Mouse (Mus musculus) hindbrain, embryonic 14.5 days (tissue): ENCODE data around the gene Ksr1. TPM values are rescaled to one million over a fixed set of nuclear protein-coding genes. Genes with fewer than 3 reads are reported as not detected.
A peak's percentile ranks its signal among the peaks of the same experiment; 100 is the strongest.

ENCODE experiments used
- ATAC-seq: fragments of 200-750 bp; cut with Nextera tagmentation; 2 replicates; pipeline ENCODE4 v1.8.0; 2017; ENCODE audit warnings: moderate number of reproducible peaks, mild to moderate bottlenecking, moderate TSS enrichment, moderate library complexity; ENCODE audit not compliant: low FRiP score
- DNase-seq: peaks from one replicate; pipeline ENCODE4 v3.0.0-alpha.2; 2015; ENCODE audit warnings: low spot score
- H3K27ac ChIP-seq: fragments of 300-500 bp; sonication (generic); 2 replicates; pipeline ENCODE4 v1.5.1; 2014; ENCODE audit warnings: mild to moderate bottlenecking, moderate library complexity
- H3K27me3 ChIP-seq: fragments of 300-500 bp; sonication (generic); 2 replicates; pipeline ENCODE4 v1.6.1; 2014; ENCODE audit warnings: mild to moderate bottlenecking, low read length, mixed read lengths; ENCODE audit not compliant: control insufficient read depth, insufficient read depth
- H3K36me3 ChIP-seq: fragments of 300-500 bp; sonication (generic); replicated peaks from 2 replicates; pipeline ENCODE4 v1.6.1; 2014; ENCODE audit not compliant: control insufficient read depth, insufficient read depth
- H3K4me1 ChIP-seq: fragments of 300-500 bp; sonication (generic); replicated peaks from 2 replicates; pipeline ENCODE4 v1.6.1; 2014; ENCODE audit warnings: antibody characterized with exemption, low read length, mixed read lengths; ENCODE audit not compliant: control insufficient read depth, insufficient read depth
- H3K4me2 ChIP-seq: fragments of 300-500 bp; sonication (generic); replicated peaks from 2 replicates; pipeline ENCODE4 v1.6.1; 2014; ENCODE audit warnings: mild to moderate bottlenecking, moderate library complexity
- H3K4me3 ChIP-seq: fragments of 300-500 bp; sonication (generic); replicated peaks from 2 replicates; pipeline ENCODE4 v1.5.1; 2014; ENCODE audit warnings: mild to moderate bottlenecking, low read length
- H3K9ac ChIP-seq: fragments of 300-500 bp; sonication (generic); 2 replicates; pipeline ENCODE4 v1.6.1; 2014
- H3K9me3 ChIP-seq: fragments of 300-500 bp; sonication (generic); 2 replicates; pipeline ENCODE4 v1.6.1; 2016; ENCODE audit warnings: low read length; ENCODE audit not compliant: control insufficient read depth
- WGBS: fragments of 180-500 bp; shearing (Covaris S2); extraction: QIAGEN DNeasy Blood & Tissue Kit; methylation state at CpG from one replicate; pipeline ENCODE4 v1.1.7; 2014; 5-methylcytosine and 5-hydroxymethylcytosine counted together
- polyA plus RNA-seq: library from polyadenylated mRNA; unstranded; fragments of >200 nt; fragmentation: Nextera tagmentation; extraction: Ambion mirVana; gene quantifications from 2 replicates; pipeline ENCODE4 v1.2.1, GENCODE M21; 2014

Ksr1 gene
- polyA plus RNA-seq, 1 experiment from 2014 or later: 7.7 TPM

GRCm38 (mm10) chr11:79053437-79053836 is 92.8 kb downstream of the Ksr1 start:
- Histone ChIP-seq H3K4me1 (peaks cover 4% of the 10 kb centered on the region; the same call in 1 of the 2 replicates), H3K9ac (no peak overlapping the region), H3K36me3 (no peaks in the 10 kb centered on the region), H3K4me3 (no peak overlapping the region), H3K9me3 (no peaks in the 10 kb centered on the region), H3K27me3 (no peaks in the 10 kb centered on the region), H3K27ac (0 out of 2 replicates have a peak overlapping the region, but pooled peaks have one; percentile 43), H3K4me2 (no peak overlapping the region)
- ATAC-seq: no peak
- no peak for DNase-seq

GRCm38 (mm10) chr11:79052769-79053168 is 93.4 kb downstream of the Ksr1 start:
- no peak overlapping the region for H3K4me3 ChIP-seq
- no peaks in the 10 kb centered on the region for H3K27me3 ChIP-seq
- no peak for DNase-seq
- H3K27ac ChIP-seq: no peak overlapping the region
- H3K9ac ChIP-seq: no peak overlapping the region
- WGBS: 66% methylated on average over 6 of the region's 6 CpGs
- no peaks in the 10 kb centered on the region for H3K9me3 ChIP-seq
- no peaks in the 10 kb centered on the region for H3K36me3 ChIP-seq
- ATAC-seq: no peak
- H3K4me1 ChIP-seq: peaks cover 4% of the 10 kb centered on the region; the same call in 1 of the 2 replicates
- H3K4me2 ChIP-seq: no peak overlapping the region

- Histone ChIP-seq H3K27me3 (no peaks in the 10 kb centered on the region), H3K4me3 (no peak overlapping the region), H3K4me2 (no peak overlapping the region), H3K9ac (no peak overlapping the region), H3K4me1 (peaks cover 12% of the 10 kb centered on the region; the same call in 1 of the 2 replicates), H3K9me3 (no peaks in the 10 kb centered on the region), H3K36me3 (no peaks in the 10 kb centered on the region), H3K27ac (no peak overlapping the region)
- ATAC-seq: no peak
- DNase-seq: no peak
- WGBS: 93% methylated on average over 9 of the region's 9 CpGs
These were observed 94.7 kb downstream of the Ksr1 start for GRCm38 (mm10) chr11:79051522-79051921.

- H3K9me3 ChIP-seq: no peaks in the 10 kb centered on the region
- ATAC-seq: no peak
- H3K27ac ChIP-seq: no peak overlapping the region
- no peak overlapping the region for H3K4me2 ChIP-seq
- no peaks in the 10 kb centered on the region for H3K27me3 ChIP-seq
- H3K4me1 ChIP-seq: peaks cover 12% of the 10 kb centered on the region; the same call in 1 of the 2 replicates
- no peak overlapping the region for H3K9ac ChIP-seq
- DNase-seq: no peak
- no peaks in the 10 kb centered on the region for H3K36me3 ChIP-seq
- no peak overlapping the region for H3K4me3 ChIP-seq
- WGBS: 96% methylated on average over 16 of the region's 16 CpGs
These were observed 95.3 kb downstream of the Ksr1 start for GRCm38 (mm10) chr11:79050781-79051507.

- DNase-seq (no peak), ATAC-seq (no peak)
- no peak overlapping the region for H3K9ac ChIP-seq
- WGBS: 81% methylated on average over 4 of the region's 4 CpGs
- no peaks in the 10 kb centered on the region for H3K27me3 ChIP-seq
- H3K4me1 ChIP-seq: peaks cover 12% of the 10 kb centered on the region; the same call in 1 of the 2 replicates
- no peak overlapping the region for H3K4me2 ChIP-seq
- H3K9me3 ChIP-seq: no peaks in the 10 kb centered on the region
- no peak overlapping the region for H3K4me3 ChIP-seq
- 0 out of 2 replicates have a peak, but pooled peaks cover 3% of the 10 kb centered on the region for H3K36me3 ChIP-seq
- H3K27ac ChIP-seq: no peak overlapping the region
These were observed 97.3 kb downstream of the Ksr1 start for GRCm38 (mm10) chr11:79048906-79049305.

GRCm38 (mm10) chr11:79047180-79047727 is 99.0 kb downstream of the Ksr1 start:
- DNase-seq (no peak), ATAC-seq (no peak)
- Histone ChIP-seq H3K4me2 (no peak overlapping the region), H3K9ac (no peak overlapping the region), H3K27ac (no peak overlapping the region), H3K27me3 (no peaks in the 10 kb centered on the region), H3K36me3 (peaks cover 3% of the 10 kb centered on the region; the same call in 1 of the 2 replicates), H3K4me3 (no peak overlapping the region), H3K9me3 (no peaks in the 10 kb centered on the region), H3K4me1 (peaks cover 8% of the 10 kb centered on the region; the same call in 1 of the 2 replicates)
- 67% methylated on average over 11 of the region's 11 CpGs for WGBS

GRCm38 (mm10) chr11:79046561-79047155 is 99.5 kb downstream of the Ksr1 start:
- Histone ChIP-seq H3K4me3 (no peak overlapping the region), H3K36me3 (peaks cover 3% of the 10 kb centered on the region; the same call in 1 of the 2 replicates), H3K9me3 (no peaks in the 10 kb centered on the region), H3K27me3 (no peaks in the 10 kb centered on the region), H3K4me2 (no peak overlapping the region), H3K9ac (no peak overlapping the region), H3K27ac (no peak overlapping the region), H3K4me1 (peaks cover 8% of the 10 kb centered on the region; the same call in 1 of the 2 replicates)
- DNase-seq (no peak), ATAC-seq (peak; percentile 40; the same call in 1 of the 2 replicates)
- 48% methylated on average over 8 of the region's 8 CpGs for WGBS

GRCm38 (mm10) chr11:79045231-79045630 is 101.0 kb downstream of the Ksr1 start:
- Histone ChIP-seq H3K4me2 (no peak overlapping the region), H3K36me3 (peaks cover 3% of the 10 kb centered on the region; the same call in 1 of the 2 replicates), H3K4me3 (no peak overlapping the region), H3K27me3 (no peaks in the 10 kb centered on the region), H3K27ac (no peak overlapping the region), H3K9ac (no peak overlapping the region), H3K4me1 (peaks cover 8% of the 10 kb centered on the region; the same call in 1 of the 2 replicates), H3K9me3 (no peaks in the 10 kb centered on the region)
- DNase-seq (no peak), ATAC-seq (no peak)
- WGBS: 89% methylated on average over 9 of the region's 9 CpGs

- WGBS: 97% methylated on average over 25 of the region's 25 CpGs
- no peak overlapping the region for H3K9ac ChIP-seq
- H3K4me2 ChIP-seq: no peak overlapping the region
- H3K9me3 ChIP-seq: no peaks in the 10 kb centered on the region
- no peak overlapping the region for H3K27ac ChIP-seq
- no peak overlapping the region for H3K4me3 ChIP-seq
- peaks cover 3% of the 10 kb centered on the region; the same call in 1 of the 2 replicates for H3K36me3 ChIP-seq
- H3K27me3 ChIP-seq: no peaks in the 10 kb centered on the region
- DNase-seq (no peak), ATAC-seq (no peak)
- peaks cover 8% of the 10 kb centered on the region; the same call in 1 of the 2 replicates for H3K4me1 ChIP-seq
These were observed 101.4 kb downstream of the Ksr1 start for GRCm38 (mm10) chr11:79044798-79045197.
